Mouse (Mus musculus): ENCODE measurements around the gene Zfp935. TPM values are rescaled to one million over a fixed set of nuclear protein-coding genes. Genes with fewer than 3 reads are reported as not detected.

The Zfp935 gene
- not detected in 2 replicates for polyA plus RNA-seq (2012; rRNA removed)

DNA sequence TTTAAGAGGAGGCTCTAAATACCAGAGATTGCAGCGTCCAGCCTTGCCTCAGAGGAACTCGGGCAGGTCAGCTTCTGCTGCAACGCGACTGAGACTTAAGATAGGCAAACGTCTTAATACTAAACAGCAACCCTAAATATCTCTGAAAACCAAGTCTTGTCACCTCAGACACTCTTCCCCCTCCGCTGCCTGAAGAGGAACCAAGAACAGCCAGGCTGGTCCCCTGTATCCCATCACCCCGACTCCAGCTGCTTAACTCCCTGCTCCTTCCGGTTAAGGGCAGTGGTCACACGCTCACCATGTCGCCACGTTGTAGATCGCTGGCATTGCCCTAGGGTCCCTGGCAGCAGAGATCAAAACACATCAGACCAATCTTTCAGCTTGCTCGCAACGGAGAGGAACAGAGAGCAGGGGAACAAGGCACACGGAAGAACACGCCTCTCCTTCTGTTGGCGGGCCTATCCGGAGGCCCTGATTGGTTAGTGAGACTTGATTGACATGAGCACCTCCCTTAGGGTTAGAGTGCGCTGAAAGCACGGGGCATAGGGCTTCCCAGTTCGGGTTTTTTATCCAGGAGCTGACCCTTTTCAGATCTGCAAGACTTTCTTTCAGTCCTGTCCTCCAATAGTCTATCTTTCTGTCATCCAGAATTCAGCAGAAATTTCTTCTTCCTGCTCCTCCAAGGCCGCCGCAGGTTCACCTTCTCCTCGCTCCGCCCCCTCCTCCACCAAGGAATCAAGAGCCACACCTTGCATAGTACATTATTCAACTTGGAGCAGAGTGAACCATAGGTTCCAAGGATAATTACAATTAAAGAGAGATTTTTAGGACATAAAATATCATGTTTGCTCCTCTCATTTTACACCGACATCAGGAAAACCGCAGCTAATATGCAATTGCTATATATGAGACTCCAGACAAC lies at the start of gene Zfp935:
TSS of gene Zfp935 (minus strand) at position 323 of the 922 bp plus-strand sequence.

DNA sequence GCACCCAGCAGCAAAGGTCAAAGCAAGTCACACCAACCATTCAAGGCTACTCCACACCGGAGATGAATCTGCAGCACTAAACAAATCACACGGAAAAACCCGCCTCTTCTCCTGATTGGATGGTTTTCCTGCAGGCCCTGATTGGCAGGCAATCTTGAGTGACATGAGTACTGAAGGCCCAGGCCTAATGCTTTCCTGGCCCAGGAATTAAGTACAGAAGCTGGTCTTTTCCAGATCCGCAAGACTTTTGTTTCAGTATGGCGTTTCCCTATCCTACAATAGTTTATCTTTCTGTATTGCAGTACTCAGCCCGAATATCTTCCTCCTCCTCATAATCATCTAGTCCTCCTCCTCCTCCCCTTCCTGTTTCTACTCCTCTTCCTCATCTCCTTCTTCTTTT lies 12.8 kb upstream of the Zfp935 start, which contains the start of gene Zfp934:
TSS of gene Zfp934 (minus strand) at position 101 of the 400 bp plus-strand sequence.

DNA sequence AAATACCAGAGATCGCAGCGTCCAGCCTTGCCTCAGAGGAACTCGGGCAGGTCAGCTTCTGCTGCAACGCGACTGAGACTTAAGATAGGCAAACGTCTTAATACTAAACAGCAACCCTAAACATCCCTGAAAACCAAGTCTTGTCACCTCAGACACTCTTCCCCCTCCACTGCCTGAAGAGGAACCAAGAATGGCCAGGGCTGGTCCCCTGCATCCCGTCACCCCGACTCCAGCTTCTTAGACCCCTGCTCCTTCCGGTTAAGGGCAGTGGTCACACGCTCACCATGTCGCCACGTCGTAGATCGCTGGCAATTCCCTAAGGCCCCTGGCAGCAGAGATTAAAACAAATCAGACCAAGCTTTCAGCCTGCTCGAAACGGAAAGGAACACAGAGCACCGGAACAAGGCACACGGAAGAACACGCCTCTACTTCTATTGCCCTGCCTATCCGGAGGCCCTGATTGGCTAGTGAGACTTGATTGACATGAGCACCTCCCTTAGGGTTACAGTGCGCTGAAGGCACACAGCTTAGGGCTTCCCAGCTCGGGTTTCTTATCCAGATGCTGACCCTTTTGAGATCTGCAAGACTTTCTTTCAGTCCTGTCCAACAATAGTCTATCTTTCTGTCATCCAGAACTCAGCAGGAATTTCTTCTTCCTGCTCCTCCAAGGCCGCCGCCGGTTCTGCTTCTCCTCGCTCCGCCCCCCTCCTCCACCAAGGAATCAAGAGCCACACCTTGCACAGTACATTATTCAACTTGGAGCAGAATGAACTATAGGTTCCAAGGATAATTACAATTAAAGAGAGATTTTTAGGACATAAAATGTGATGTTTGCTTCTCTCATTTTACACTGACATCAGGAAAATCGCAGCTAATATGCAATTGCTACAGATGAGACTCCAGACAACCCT lies 91.6 kb downstream of the Zfp935 start, which contains the start of gene Gm49359:
TSS of gene Gm49359 (minus strand) at position 409 of the 911 bp plus-strand sequence.

Other genes starting within 250 kb of the Zfp935 start
- 0.05 and 0.12 TPM in 2 replicates for gene Gm3604, start 175.3 kb downstream of the Zfp935 start, polyA plus RNA-seq (2012; rRNA removed)
- 0.44 and 0.86 TPM in 2 replicates for gene Gm49359, start 91.7 kb downstream of the Zfp935 start, polyA plus RNA-seq (2012; rRNA removed)
- gene Zfp934, start 12.7 kb upstream of the Zfp935 start, polyA plus RNA-seq (2012; rRNA removed): 0.36 and 0.57 TPM in 2 replicates
- gene 6720489N17Rik, start 65.7 kb upstream of the Zfp935 start, polyA plus RNA-seq (2012; rRNA removed): 0.05 TPM in 1 of 2 replicates, not detected in the other
- gene Platr25, start 202.2 kb upstream of the Zfp935 start, polyA plus RNA-seq (2012; rRNA removed): 0.36 and 0.37 TPM in 2 replicates
- gene Gm5141, start 227.3 kb upstream of the Zfp935 start, polyA plus RNA-seq (2012; rRNA removed): 0.30 and 0.71 TPM in 2 replicates

Measured in colon, adult 2 months (tissue).